Mouse (Mus musculus) neural tube, embryonic 14.5 days (tissue): Measurements from ENCODE around the gene Prrt3. TPM values are rescaled to one million over a fixed set of nuclear protein-coding genes. Genes with fewer than 3 reads are reported as not detected.
A peak's percentile ranks its signal among the peaks of the same experiment; 100 is the strongest.

Experiments used
- ATAC-seq: fragments of 200-750 bp; cut with Nextera tagmentation; 2 replicates; pipeline ENCODE4 v1.8.0; 2017; ENCODE audit warnings: low read depth, mild to moderate bottlenecking, moderate TSS enrichment, moderate library complexity
- H3K27ac ChIP-seq: fragments of 300-500 bp; sonication (generic); 2 replicates; pipeline ENCODE4 v1.5.1; 2014; ENCODE audit warnings: low read depth, mild to moderate bottlenecking, control low read depth, low read length, moderate library complexity, mixed read lengths
- H3K27me3 ChIP-seq: fragments of 300-500 bp; sonication (generic); 2 replicates; pipeline ENCODE4 v1.6.1; 2014; ENCODE audit warnings: low read length; ENCODE audit not compliant: control insufficient read depth, insufficient read depth
- H3K36me3 ChIP-seq: fragments of 300-500 bp; sonication (generic); 2 replicates; pipeline ENCODE4 v1.6.1; 2014; ENCODE audit warnings: low read length, mixed read lengths; ENCODE audit not compliant: control insufficient read depth, insufficient read depth
- H3K4me1 ChIP-seq: fragments of 300-500 bp; sonication (generic); 2 replicates; pipeline ENCODE4 v1.6.1; 2014; ENCODE audit warnings: low read length; ENCODE audit not compliant: control insufficient read depth, insufficient read depth
- H3K4me2 ChIP-seq: fragments of 300-500 bp; sonication (generic); 2 replicates; pipeline ENCODE4 v1.6.1; 2014; ENCODE audit warnings: mild to moderate bottlenecking, low read depth, low read length, control low read depth
- H3K4me3 ChIP-seq: fragments of 300-500 bp; sonication (generic); 2 replicates; pipeline ENCODE4 v1.5.1; 2014; ENCODE audit warnings: low read depth, low read length, control low read depth, mixed read lengths
- H3K9ac ChIP-seq: fragments of 300-500 bp; sonication (generic); replicated peaks from 2 replicates; pipeline ENCODE4 v1.6.1; 2014; ENCODE audit warnings: low read depth, mild to moderate bottlenecking, control low read depth, low read length, mixed read lengths
- H3K9me3 ChIP-seq: fragments of 300-500 bp; sonication (generic); 2 replicates; pipeline ENCODE4 v1.6.1; 2016; ENCODE audit warnings: low read length; ENCODE audit not compliant: control insufficient read depth
- WGBS: fragments of 180-500 bp; shearing (Covaris S2); extraction: QIAGEN DNeasy Blood & Tissue Kit; methylation state at CpG from one replicate; pipeline ENCODE4 v1.1.7; 2014; 5-methylcytosine and 5-hydroxymethylcytosine counted together
- polyA plus RNA-seq: library from polyadenylated mRNA; unstranded; fragments of >200 nt; fragmentation: Nextera tagmentation; extraction: Ambion mirVana; gene quantifications from 2 replicates; pipeline ENCODE4 v1.2.1, GENCODE M21; 2014

Gene Prrt3
- polyA plus RNA-seq, 1 experiment from 2014 or later, result 9.1 TPM

- WGBS, result 94% methylated on average over 8 of the region's 8 CpGs
- ATAC-seq, result no peak
- no peak overlapping the region for H3K27ac ChIP-seq
- peaks cover 57% of the 10 kb centered on the region for H3K36me3 ChIP-seq
- no peak overlapping the region for H3K4me3 ChIP-seq
- H3K9me3 ChIP-seq, result no peaks in the 10 kb centered on the region
- no peak overlapping the region for H3K4me2 ChIP-seq
- no peaks in the 10 kb centered on the region for H3K27me3 ChIP-seq
- no peaks in the 10 kb centered on the region for H3K4me1 ChIP-seq
- no peak overlapping the region for H3K9ac ChIP-seq
Observed at GRCm38 (mm10) chr6:113517434-113518080, 15.8 kb upstream of the Prrt3 start.

GRCm38 (mm10) chr6:113514600-113514999, 12.9 kb upstream of the Prrt3 start:
- H3K4me3 ChIP-seq, result no peak overlapping the region
- no peak overlapping the region for H3K4me2 ChIP-seq
- H3K9ac ChIP-seq, result no peak overlapping the region
- H3K9me3 ChIP-seq, result no peaks in the 10 kb centered on the region
- H3K4me1 ChIP-seq, result no peaks in the 10 kb centered on the region
- no peaks in the 10 kb centered on the region for H3K27me3 ChIP-seq
- H3K27ac ChIP-seq, result no peak overlapping the region
- no peak for ATAC-seq
- WGBS, result 98% methylated on average over 3 of the region's 3 CpGs
- H3K36me3 ChIP-seq, result peaks cover 38% of the 10 kb centered on the region

GRCm38 (mm10) chr6:113513944-113514343, 12.2 kb upstream of the Prrt3 start:
- Histone ChIP-seq H3K36me3 (peaks cover 31% of the 10 kb centered on the region), H3K27ac (no peak overlapping the region), H3K4me2 (no peak overlapping the region), H3K4me1 (no peaks in the 10 kb centered on the region), H3K9ac (no peak overlapping the region), H3K27me3 (no peaks in the 10 kb centered on the region), H3K4me3 (no peak overlapping the region), H3K9me3 (no peaks in the 10 kb centered on the region)
- 88% methylated on average over 6 of the region's 6 CpGs for WGBS
- no peak for ATAC-seq

- no peak overlapping the region for H3K4me2 ChIP-seq
- 46% methylated on average over 5 of the region's 5 CpGs for WGBS
- no peak overlapping the region for H3K27ac ChIP-seq
- no peak overlapping the region for H3K9ac ChIP-seq
- no peaks in the 10 kb centered on the region for H3K9me3 ChIP-seq
- no peaks in the 10 kb centered on the region for H3K36me3 ChIP-seq
- no peak overlapping the region for H3K4me3 ChIP-seq
- no peak for ATAC-seq
- H3K4me1 ChIP-seq, result no peaks in the 10 kb centered on the region; the same call in 1 of the 2 replicates
- H3K27me3 ChIP-seq, result no peaks in the 10 kb centered on the region
Observed at GRCm38 (mm10) chr6:113508947-113509280, 7.2 kb upstream of the Prrt3 start.

- 71% methylated on average over 7 of the region's 7 CpGs for WGBS
- Histone ChIP-seq H3K27ac (no peak overlapping the region), H3K4me3 (no peak overlapping the region), H3K9ac (no peak overlapping the region), H3K36me3 (no peaks in the 10 kb centered on the region), H3K4me2 (no peak overlapping the region), H3K9me3 (no peaks in the 10 kb centered on the region), H3K4me1 (no peaks in the 10 kb centered on the region; the same call in 1 of the 2 replicates), H3K27me3 (no peaks in the 10 kb centered on the region)
- no peak for ATAC-seq
Observed at GRCm38 (mm10) chr6:113508272-113508946, 6.7 kb upstream of the Prrt3 start.

GRCm38 (mm10) chr6:113507130-113507529, 5.4 kb upstream of the Prrt3 start:
- Histone ChIP-seq H3K4me3 (no peak overlapping the region), H3K4me1 (no peaks in the 10 kb centered on the region; the same call in 1 of the 2 replicates), H3K4me2 (no peak overlapping the region), H3K36me3 (no peaks in the 10 kb centered on the region), H3K9me3 (no peaks in the 10 kb centered on the region), H3K27ac (no peak overlapping the region), H3K27me3 (no peaks in the 10 kb centered on the region), H3K9ac (no peak overlapping the region)
- no peak for ATAC-seq

GRCm38 (mm10) chr6:113505689-113506088, 4.0 kb upstream of the Prrt3 start:
- H3K9me3 ChIP-seq, result no peaks in the 10 kb centered on the region
- H3K4me1 ChIP-seq, result peaks cover 4% of the 10 kb centered on the region
- H3K36me3 ChIP-seq, result no peaks in the 10 kb centered on the region
- no peak overlapping the region for H3K27ac ChIP-seq
- no peak overlapping the region for H3K4me3 ChIP-seq
- WGBS, result 83% methylated on average over 1 of the region's 1 CpGs
- no peak for ATAC-seq
- no peaks in the 10 kb centered on the region for H3K27me3 ChIP-seq
- no peak overlapping the region for H3K9ac ChIP-seq
- H3K4me2 ChIP-seq, result no peak overlapping the region

GRCm38 (mm10) chr6:113502801-113503200, 1.1 kb upstream of the Prrt3 start:
- no peak for ATAC-seq
- Histone ChIP-seq H3K27ac (no peak overlapping the region), H3K27me3 (no peaks in the 10 kb centered on the region), H3K36me3 (no peaks in the 10 kb centered on the region), H3K4me3 (no peak overlapping the region), H3K9ac (no peak overlapping the region), H3K4me1 (peaks cover 4% of the 10 kb centered on the region; the same call in 1 of the 2 replicates), H3K4me2 (peak overlapping the region; percentile 9; the same call in 1 of the 2 replicates), H3K9me3 (no peaks in the 10 kb centered on the region)
- WGBS, result 49% methylated on average over 2 of the region's 2 CpGs

GRCm38 (mm10) chr6:113499346-113499745, 2.4 kb downstream of the Prrt3 start:
- Histone ChIP-seq H3K27me3 (no peaks in the 10 kb centered on the region), H3K9ac (no peak overlapping the region), H3K9me3 (no peaks in the 10 kb centered on the region), H3K36me3 (no peaks in the 10 kb centered on the region), H3K4me2 (no peak overlapping the region), H3K27ac (no peak overlapping the region), H3K4me1 (peaks cover 4% of the 10 kb centered on the region; the same call in 1 of the 2 replicates), H3K4me3 (no peak overlapping the region)
- 81% methylated on average over 6 of the region's 6 CpGs for WGBS
- no peak for ATAC-seq
